Mouse (Mus musculus) midbrain, embryonic 12.5 days (tissue): ENCODE results near the gene Frs3. TPM values are rescaled to one million over a fixed set of nuclear protein-coding genes. Genes with fewer than 3 reads are reported as not detected.
A peak's percentile ranks its signal among the peaks of the same experiment; 100 is the strongest.

Source experiments
- ATAC-seq: fragments of 200-750 bp; cut with Nextera tagmentation; 2 replicates; pipeline ENCODE4 v1.8.0; 2017; ENCODE audit warnings: low read depth, moderate TSS enrichment, moderate library complexity; ENCODE audit not compliant: low FRiP score
- H3K27ac ChIP-seq: fragments of 300-500 bp; sonication (generic); replicated peaks from 2 replicates; pipeline ENCODE4 v1.5.1; 2016; ENCODE audit warnings: mild to moderate bottlenecking
- H3K27me3 ChIP-seq: fragments of 300-500 bp; sonication (generic); 2 replicates; pipeline ENCODE4 v1.6.1; 2016; ENCODE audit warnings: mild to moderate bottlenecking
- H3K36me3 ChIP-seq: fragments of 300-500 bp; sonication (generic); 2 replicates; pipeline ENCODE4 v1.6.1; 2016
- H3K4me1 ChIP-seq: fragments of 300-500 bp; sonication (generic); 2 replicates; pipeline ENCODE4 v1.6.1; 2016
- H3K4me2 ChIP-seq: fragments of 300-500 bp; sonication (generic); replicated peaks from 2 replicates; pipeline ENCODE4 v1.6.1; 2016; ENCODE audit warnings: mild to moderate bottlenecking, moderate library complexity
- H3K4me3 ChIP-seq: fragments of 300-500 bp; sonication (generic); 2 replicates; pipeline ENCODE4 v1.5.1; 2016; ENCODE audit warnings: mild to moderate bottlenecking
- H3K9ac ChIP-seq: fragments of 300-500 bp; sonication (generic); replicated peaks from 2 replicates; pipeline ENCODE4 v1.6.1; 2016; ENCODE audit warnings: mild to moderate bottlenecking, moderate library complexity
- H3K9me3 ChIP-seq: fragments of 300-500 bp; sonication (generic); 2 replicates; pipeline ENCODE4 v1.6.1; 2016; ENCODE audit warnings: mild to moderate bottlenecking
- WGBS: fragments of 180-500 bp; shearing (Covaris S2); methylation state at CpG from one replicate; pipeline ENCODE4 v1.1.7; 2016; 5-methylcytosine and 5-hydroxymethylcytosine counted together
- polyA plus RNA-seq: library from polyadenylated mRNA; unstranded; fragments of >200 nt; fragmentation: Nextera tagmentation; extraction: Ambion mirVana; gene quantifications from 2 replicates; pipeline ENCODE4 v1.2.1, GENCODE M21; 2016

Gene Frs3
- polyA plus RNA-seq, 1 experiment from 2014 or later = 18.8 TPM

DNA sequence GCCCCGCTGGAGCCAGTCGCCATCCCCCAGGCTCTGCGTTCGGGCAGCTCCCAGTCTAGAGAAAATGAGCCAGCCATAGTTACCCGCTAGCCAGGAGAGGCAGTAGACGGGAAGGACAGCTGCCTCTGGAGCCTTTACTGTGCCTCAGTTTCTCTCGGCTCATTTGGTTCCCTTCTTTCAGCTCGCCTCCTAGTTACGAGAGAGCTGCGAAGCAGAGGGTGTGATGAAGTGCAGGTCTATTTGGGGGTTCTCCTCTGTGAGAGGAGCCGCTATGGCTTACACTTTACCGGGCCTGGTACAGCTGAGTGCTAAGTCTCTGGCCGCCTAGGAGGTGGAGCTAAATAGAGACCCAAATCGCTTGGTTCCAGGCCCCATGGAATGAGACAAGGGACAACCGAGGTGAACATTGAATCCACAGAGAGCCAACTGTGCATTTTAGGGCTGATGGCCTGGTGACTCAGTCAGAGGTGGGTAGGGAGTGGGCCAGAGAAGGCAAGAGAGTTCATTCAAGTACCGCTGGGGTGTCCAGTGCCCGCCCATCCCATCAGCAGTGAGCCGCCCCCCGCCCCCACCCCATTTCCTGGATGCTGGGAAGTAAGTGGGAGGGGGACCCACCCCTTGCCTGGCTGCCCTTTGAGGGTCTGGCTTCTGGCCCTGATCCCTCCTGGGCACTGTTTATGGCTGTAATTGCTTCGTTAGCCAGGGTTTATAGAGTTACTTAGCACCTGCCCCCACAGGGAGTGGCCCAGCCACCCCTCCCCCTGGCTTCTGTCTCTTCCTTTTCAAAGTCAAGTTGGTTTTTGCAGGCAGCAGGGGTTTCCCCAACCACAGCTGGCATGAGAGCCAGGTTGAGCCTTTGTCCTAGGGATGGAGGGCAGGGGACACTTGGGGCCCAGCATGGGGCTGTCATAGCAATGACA is 50.3 kb downstream of the Frs3 start:
- Histone ChIP-seq H3K4me1 (peaks cover 26% of the 10 kb centered on the region), H3K27ac (no peak overlapping the region), H3K27me3 (peaks cover 50% of the 10 kb centered on the region), H3K9ac (0 out of 2 replicates have a peak overlapping the region, but pooled peaks have one; percentile 59), H3K9me3 (no peaks in the 10 kb centered on the region), H3K4me2 (peak overlapping the region; percentile 91), H3K36me3 (no peaks in the 10 kb centered on the region), H3K4me3 (peak overlapping the region; percentile 56)
- ATAC-seq = no peak
- 3% methylated on average over 20 of the region's 20 CpGs for WGBS

- 53% methylated on average over 2 of the region's 2 CpGs for WGBS
Observed at GRCm38 (mm10) chr17:47740186-47740585, 51.4 kb downstream of the Frs3 start.

DNA sequence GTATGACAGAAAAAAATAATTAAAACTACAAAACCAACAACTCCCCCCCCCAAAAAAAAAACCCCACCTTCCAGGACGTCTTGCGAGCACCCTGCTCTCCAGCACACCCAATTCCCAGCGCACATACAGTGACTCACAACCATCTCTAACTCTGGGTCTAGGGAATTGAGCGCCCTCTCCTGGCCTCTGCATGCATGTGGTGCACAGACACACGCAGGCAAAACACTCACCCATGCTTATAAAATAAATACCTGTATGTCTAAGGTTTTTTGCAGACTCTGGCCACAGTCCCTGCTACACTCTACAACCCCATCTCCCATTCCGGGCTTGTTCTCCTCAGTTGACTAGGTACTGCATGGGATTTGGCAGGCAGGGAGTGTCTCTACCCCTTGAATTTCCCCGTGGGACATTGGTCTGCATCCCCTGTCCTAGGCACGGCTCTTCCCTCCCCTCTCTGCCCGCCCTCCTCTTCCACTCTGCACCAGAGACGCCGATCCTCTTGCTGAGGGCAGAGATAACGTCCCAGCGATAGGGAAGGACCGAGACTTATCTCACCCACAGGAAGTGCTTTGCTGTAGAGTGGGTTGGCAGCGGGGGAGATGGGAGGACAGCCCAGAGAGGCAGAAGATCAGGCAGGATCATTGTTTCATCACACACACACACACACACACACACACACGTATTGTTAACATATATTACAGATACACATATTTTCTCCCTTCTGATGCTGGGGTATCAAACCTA is 54.3 kb downstream of the Frs3 start:
- Histone ChIP-seq H3K9me3 (no peaks in the 10 kb centered on the region), H3K27ac (no peak overlapping the region), H3K4me2 (no peak overlapping the region), H3K4me3 (no peak overlapping the region), H3K9ac (no peak overlapping the region), H3K36me3 (no peaks in the 10 kb centered on the region), H3K27me3 (peaks cover 37% of the 10 kb centered on the region), H3K4me1 (peaks cover 15% of the 10 kb centered on the region)
- no peak for ATAC-seq
- WGBS = 46% methylated on average over 16 of the region's 16 CpGs

More at GRCm38 (mm10) chr17:47740186-47740585, 51.4 kb downstream of the Frs3 start:
- no peaks in the 10 kb centered on the region for H3K9me3 ChIP-seq
- H3K4me2 ChIP-seq = no peak overlapping the region
- no peak for ATAC-seq
- H3K27me3 ChIP-seq = peaks cover 50% of the 10 kb centered on the region
- H3K4me1 ChIP-seq = peaks cover 26% of the 10 kb centered on the region
- H3K36me3 ChIP-seq = no peaks in the 10 kb centered on the region
- no peak overlapping the region for H3K4me3 ChIP-seq
- no peak overlapping the region for H3K9ac ChIP-seq
- H3K27ac ChIP-seq = no peak overlapping the region

GRCm38 (mm10) chr17:47744086-47744485 is 55.3 kb downstream of the Frs3 start:
- peaks cover 6% of the 10 kb centered on the region for H3K4me1 ChIP-seq

GRCm38 (mm10) chr17:47744746-47745368 is 56.0 kb downstream of the Frs3 start:
- no peaks in the 10 kb centered on the region for H3K4me1 ChIP-seq
- no peak overlapping the region for H3K27ac ChIP-seq
- H3K9ac ChIP-seq = no peak overlapping the region
- H3K36me3 ChIP-seq = no peaks in the 10 kb centered on the region
- 89% methylated on average over 10 of the region's 10 CpGs for WGBS
- no peak overlapping the region for H3K4me2 ChIP-seq
- ATAC-seq = no peak
- no peaks in the 10 kb centered on the region for H3K9me3 ChIP-seq
- no peak overlapping the region for H3K4me3 ChIP-seq
- peaks cover 20% of the 10 kb centered on the region for H3K27me3 ChIP-seq

More at GRCm38 (mm10) chr17:47744086-47744485, 55.3 kb downstream of the Frs3 start:
- Histone ChIP-seq H3K4me3 (no peak overlapping the region), H3K4me2 (no peak overlapping the region), H3K9me3 (no peaks in the 10 kb centered on the region), H3K27me3 (peaks cover 28% of the 10 kb centered on the region), H3K9ac (no peak overlapping the region), H3K27ac (no peak overlapping the region), H3K36me3 (no peaks in the 10 kb centered on the region)
- 93% methylated on average over 14 of the region's 14 CpGs for WGBS
- ATAC-seq = no peak

DNA sequence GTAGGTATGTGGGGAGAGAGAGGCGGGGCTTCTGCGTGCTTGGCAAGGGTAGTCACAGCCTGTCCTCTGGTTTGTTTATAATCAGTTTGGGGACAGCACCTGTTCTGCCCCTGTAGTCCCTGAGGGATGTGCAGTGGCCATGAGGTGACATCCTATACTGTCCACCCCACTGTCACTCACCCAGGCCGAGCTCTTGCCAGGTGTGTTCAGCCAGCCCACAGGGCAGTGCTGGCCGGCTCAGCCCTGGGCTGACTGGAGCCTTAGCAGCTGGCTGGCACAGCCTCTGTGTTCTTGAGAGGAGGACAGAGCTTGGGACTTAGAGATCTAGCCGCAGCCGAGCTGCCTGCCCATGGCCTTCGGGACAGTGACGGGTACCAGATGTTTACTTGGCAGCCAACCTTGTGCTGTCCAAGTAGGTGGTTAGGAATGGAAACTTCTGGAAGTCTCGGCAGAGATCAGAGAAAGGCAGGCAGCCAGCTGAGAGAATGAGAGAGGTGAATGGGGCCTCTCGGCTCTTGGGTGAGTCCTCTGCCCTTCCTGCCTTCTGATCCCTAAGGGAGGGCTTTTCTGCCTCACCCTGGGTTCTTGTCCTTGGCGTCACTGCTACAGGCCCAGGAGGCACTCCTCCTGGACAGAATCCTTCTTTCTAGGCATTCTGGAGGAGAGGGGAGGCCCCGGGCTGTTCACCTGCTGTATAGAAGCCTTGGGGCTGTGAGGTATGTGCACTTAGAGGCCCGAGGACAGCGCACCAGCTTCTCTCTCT is 60.1 kb downstream of the Frs3 start:
- no peak overlapping the region for H3K4me3 ChIP-seq
- no peaks in the 10 kb centered on the region for H3K4me1 ChIP-seq
- H3K9me3 ChIP-seq = no peaks in the 10 kb centered on the region; the same call in 1 of the 2 replicates
- 83% methylated on average over 14 of the region's 14 CpGs for WGBS
- H3K4me2 ChIP-seq = no peak overlapping the region
- no peak overlapping the region for H3K9ac ChIP-seq
- H3K36me3 ChIP-seq = no peaks in the 10 kb centered on the region
- ATAC-seq = no peak
- no peak overlapping the region for H3K27ac ChIP-seq
- H3K27me3 ChIP-seq = no peaks in the 10 kb centered on the region

GRCm38 (mm10) chr17:47749626-47750025 is 60.8 kb downstream of the Frs3 start:
- 72% methylated on average over 3 of the region's 3 CpGs for WGBS
- Histone ChIP-seq H3K9ac (no peak overlapping the region), H3K4me1 (no peaks in the 10 kb centered on the region), H3K27me3 (no peaks in the 10 kb centered on the region), H3K4me2 (no peak overlapping the region), H3K9me3 (no peaks in the 10 kb centered on the region; the same call in 1 of the 2 replicates), H3K36me3 (no peaks in the 10 kb centered on the region), H3K4me3 (no peak overlapping the region), H3K27ac (no peak overlapping the region)
- no peak for ATAC-seq

GRCm38 (mm10) chr17:47750101-47750500 is 61.3 kb downstream of the Frs3 start:
- H3K9ac ChIP-seq = no peak overlapping the region
- no peaks in the 10 kb centered on the region; the same call in 1 of the 2 replicates for H3K9me3 ChIP-seq
- H3K4me3 ChIP-seq = no peak overlapping the region
- no peaks in the 10 kb centered on the region for H3K27me3 ChIP-seq
- WGBS = 56% methylated on average over 6 of the region's 6 CpGs
- no peaks in the 10 kb centered on the region for H3K36me3 ChIP-seq
- H3K4me1 ChIP-seq = no peaks in the 10 kb centered on the region
- H3K27ac ChIP-seq = no peak overlapping the region
- no peak for ATAC-seq
- no peak overlapping the region for H3K4me2 ChIP-seq

- Histone ChIP-seq H3K4me3 (no peak overlapping the region), H3K27ac (no peak overlapping the region), H3K9me3 (no peaks in the 10 kb centered on the region; the same call in 1 of the 2 replicates), H3K27me3 (no peaks in the 10 kb centered on the region), H3K9ac (no peak overlapping the region), H3K4me2 (no peak overlapping the region), H3K36me3 (no peaks in the 10 kb centered on the region), H3K4me1 (no peaks in the 10 kb centered on the region)
- 72% methylated on average over 5 of the region's 5 CpGs for WGBS
- no peak for ATAC-seq
Observed at GRCm38 (mm10) chr17:47751811-47752210, 63.0 kb downstream of the Frs3 start.

DNA sequence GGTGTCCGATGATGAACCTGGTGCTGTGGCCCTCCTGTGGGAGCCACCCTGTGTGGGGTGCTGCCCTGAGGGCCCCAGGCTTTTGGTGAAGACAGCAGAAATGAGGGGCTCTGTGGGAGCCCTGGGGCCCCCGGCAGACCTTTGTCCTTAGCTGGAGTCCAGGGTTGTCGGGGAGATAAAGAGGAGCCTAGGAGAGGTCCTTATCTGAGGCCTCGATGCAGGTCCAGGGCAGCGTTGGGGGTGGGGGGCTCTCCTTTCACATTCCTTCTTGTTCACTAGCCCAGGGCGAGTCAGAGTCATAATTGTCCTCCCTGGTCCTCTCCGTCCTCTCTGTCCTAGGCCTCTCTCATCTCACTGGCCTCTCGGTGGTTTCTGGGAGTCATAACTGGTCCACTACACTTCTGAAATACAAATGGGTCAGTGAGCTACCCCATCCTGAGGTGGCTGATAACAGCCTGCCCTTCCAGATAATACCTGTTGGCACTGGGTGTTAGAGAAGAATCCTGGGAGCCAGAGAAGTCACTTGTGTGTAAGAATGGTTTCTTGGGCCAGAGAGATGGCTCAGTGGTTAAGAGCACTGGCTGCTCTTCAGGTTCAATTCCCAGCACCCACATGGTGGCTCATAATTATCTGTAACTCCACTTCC is 64.4 kb downstream of the Frs3 start:
- no peak for ATAC-seq
- Histone ChIP-seq H3K27ac (no peak overlapping the region), H3K4me1 (no peaks in the 10 kb centered on the region), H3K36me3 (no peaks in the 10 kb centered on the region), H3K9ac (no peak overlapping the region), H3K27me3 (peaks cover 5% of the 10 kb centered on the region; the same call in 1 of the 2 replicates), H3K9me3 (no peaks in the 10 kb centered on the region; the same call in 1 of the 2 replicates), H3K4me2 (no peak overlapping the region), H3K4me3 (no peak overlapping the region)
- 78% methylated on average over 8 of the region's 8 CpGs for WGBS
